Comparison of ENCODE assay signal across 7 mouse cellular contexts in the genomic region with DNA sequence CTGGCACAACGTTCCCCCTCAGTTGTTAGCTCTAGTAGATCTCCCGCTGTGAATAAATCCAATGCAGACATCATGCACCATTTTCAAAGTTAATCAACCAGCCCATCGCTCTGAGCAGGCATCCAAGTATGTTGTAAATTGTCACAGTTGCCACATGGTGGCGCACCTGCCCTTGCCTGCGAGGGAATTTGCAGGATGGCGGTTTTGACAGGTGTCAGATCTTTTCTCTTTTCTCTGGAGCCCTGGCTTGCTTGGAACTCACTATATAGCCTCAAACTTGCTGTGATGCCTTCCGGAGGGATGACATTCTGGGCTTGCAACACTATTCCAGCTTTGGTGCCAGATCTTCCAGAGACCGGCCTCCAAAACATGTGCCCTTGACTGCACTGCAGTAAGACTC. TPM values are rescaled to one million over a fixed set of nuclear protein-coding genes. Genes with fewer than 3 reads are reported as not detected.
DNase-seq lines count a peak whose midpoint lies in the region; ATAC-seq and TF ChIP-seq lines count a peak whose summit lies in the region.

No protein-coding gene starts in this region.

- no peak overlapping the region for H3K27ac ChIP-seq in CH12.LX (ENCODE audit: insufficient read depth, low read depth)
- no peak overlapping the region for H3K27ac ChIP-seq in olfactory bulb, adult 2 months (ENCODE audit: insufficient read depth, low read depth, low read length)

- H3K9me3 ChIP-seq in CH12.LX (replicated peaks; ENCODE audit: low read length), result peaks cover 3% of the 10 kb centered on the region

- no peaks in the 10 kb centered on the region for H3K79me2 ChIP-seq in CH12.LX (replicated peaks; ENCODE audit: control insufficient read depth, extremely low read depth, insufficient read depth, poor library complexity, severe bottlenecking)

- peak; percentile 44 for DNase-seq in kidney, adult 9 months
- DNase-seq in kidney, adult 11 months, result no peak
- DNase-seq in CH12.LX (ENCODE audit: extremely low read depth) (peak; percentile 57), ZHBTc4 (ENCODE audit: low read depth, low spot score) (peak; percentile 80)
- DNase-seq in layer of hippocampus, postnatal 10 days (ENCODE audit: low spot score in 2 of 2), result peak; percentile 82 to 87

- TF ChIP-seq CTCF in CH12.LX (conservative IDR thresholded peaks at IDR 0.05 in 1 of 2, IDR thresholded peaks at IDR 0.05 in 1 of 2; ENCODE audit: low read depth in 2 of 2, low read length in 2 of 2), result peak; percentile 69 to 89
- peak; percentile 80 for TF ChIP-seq CTCF in olfactory bulb, adult 2 months (IDR thresholded peaks at IDR 0.05; ENCODE audit: insufficient read depth, low read depth, low read length)

- dilution Hi-C loops in CH12.LX (cut with MboI; ENCODE audit: extremely low pct_ligation_motif_present, extremely low pct_unique_long_range_greater_than_20kb, low sequenced_read_pairs), result no loop called here

- peak; percentile 76 for TF ChIP-seq RAD21 in CH12.LX (IDR thresholded peaks at IDR 0.05; ENCODE audit: low read depth, low read length)

- WGBS in olfactory bulb, adult 2 months, result 12% methylated on average over 8 of the region's 8 CpGs

- no peak for TF ChIP-seq POLR2A in CH12.LX (IDR thresholded peaks at IDR 0.05; ENCODE audit: low read depth, low read length)
- TF ChIP-seq POLR2A in olfactory bulb, adult 2 months (IDR thresholded peaks at IDR 0.05; ENCODE audit: insufficient read depth, low read depth, low read length), result no peak

- ATAC-seq in common myeloid progenitor, adult 5-6 weeks (replicated peaks; ENCODE audit: low read depth, poor library complexity, severe bottlenecking), result peak; percentile 61; the same call in 1 of the 2 replicates

- H3K9ac ChIP-seq in CH12.LX (ENCODE audit: insufficient read depth, low read depth), result no peak overlapping the region

- peaks cover 0 to 3% of the 10 kb centered on the region in 2 experiments; a peak in 1 of 4 replicates for H3K4me1 ChIP-seq in CH12.LX (ENCODE audit: control insufficient read depth in 1 of 2, insufficient read depth in 2 of 2)
- H3K4me1 ChIP-seq in olfactory bulb, adult 2 months (ENCODE audit: control insufficient read depth, insufficient read depth, low read length), result peaks cover 22% of the 10 kb centered on the region

- H3K4me3 ChIP-seq in CH12.LX (replicated peaks in 1 of 3; ENCODE audit: low read depth in 2 of 3, low read length in 2 of 3, poor library complexity in 1 of 3), result no peak overlapping the region
- no peak overlapping the region for H3K4me3 ChIP-seq in olfactory bulb, adult 2 months (ENCODE audit: insufficient read depth, low read depth, low read length)

- no peak overlapping the region for H3K4me2 ChIP-seq in CH12.LX (ENCODE audit: insufficient read depth, low read depth, poor library complexity, severe bottlenecking)

- no peaks in the 10 kb centered on the region for H3K36me3 ChIP-seq in CH12.LX (replicated peaks in 1 of 2; ENCODE audit: control insufficient read depth in 1 of 2, insufficient read depth in 1 of 2, low read length in 1 of 2)

- in situ Hi-C loops in CH12.LX (cut with MboI; ENCODE audit: low pct_ligation_motif_present, low pct_unique_long_range_greater_than_20kb, low sequenced_read_pairs), result loop anchor here (10.0 kb wide), 2 partner anchors 91 to 231 kb away; no protein-coding TSS in a partner anchor

- TF ChIP-seq EP300 in CH12.LX (IDR thresholded peaks at IDR 0.05; ENCODE audit: low read length), result no peak

- peaks cover 81% of the 10 kb centered on the region for H3K27me3 ChIP-seq in CH12.LX (replicated peaks)

TF ChIP-seq in CH12.LX, 34 proteins besides CTCF, POLR2A, EP300 and RAD21:
- TF ChIP-seq ZMIZ1 (IDR thresholded peaks at IDR 0.05; ENCODE audit: low read depth, low read length) (no peak), PAX5 (IDR thresholded peaks at IDR 0.05; ENCODE audit: low read length) (no peak), ETS1 (conservative IDR thresholded peaks at IDR 0.05; ENCODE audit: low read depth, low read length) (no peak), BHLHE40 (IDR thresholded peaks at IDR 0.05; ENCODE audit: low read depth, low read length) (no peak), SIN3A (IDR thresholded peaks at IDR 0.05; ENCODE audit: low read length) (no peak), TBP (conservative IDR thresholded peaks at IDR 0.05; ENCODE audit: low read depth, low read length) (no peak), IRF4 (IDR thresholded peaks at IDR 0.05; ENCODE audit: low read depth, low read length) (no peak), POLR2AphosphoS2 (IDR thresholded peaks at IDR 0.05; ENCODE audit: low read depth, low read length) (no peak), NELFE (IDR thresholded peaks at IDR 0.05; ENCODE audit: low read depth, low read length) (no peak), TCF12 (IDR thresholded peaks at IDR 0.05; ENCODE audit: low read depth, low read length) (no peak), KAT2A (IDR thresholded peaks at IDR 0.05; ENCODE audit: insufficient replicate concordance, low read length) (no peak), MAX (IDR thresholded peaks at IDR 0.05; ENCODE audit: low read length) (0 out of 2 replicates have a peak, but pooled peaks have one; percentile 28), MEF2A (IDR thresholded peaks at IDR 0.05; ENCODE audit: borderline replicate concordance, low read depth, low read length) (no peak), ZC3H11A (IDR thresholded peaks at IDR 0.05; ENCODE audit: low read depth, low read length) (no peak; the same call in 1 of the 2 replicates), RCOR1 (conservative IDR thresholded peaks at IDR 0.05; ENCODE audit: low read depth, low read length) (no peak), NRF1 (IDR thresholded peaks at IDR 0.05; ENCODE audit: low read depth, low read length) (no peak), E2F4 (IDR thresholded peaks at IDR 0.05; ENCODE audit: insufficient replicate concordance, low read depth, low read length) (no peak), CHD2 (IDR thresholded peaks at IDR 0.05; ENCODE audit: low read length) (no peak), JUND (conservative IDR thresholded peaks at IDR 0.05; ENCODE audit: low read depth, low read length) (no peak), MAFK (IDR thresholded peaks at IDR 0.05; ENCODE audit: insufficient replicate concordance, low read length) (no peak), ELF1 (IDR thresholded peaks at IDR 0.05; ENCODE audit: low read depth, low read length) (no peak), GABPA (IDR thresholded peaks at IDR 0.05; ENCODE audit: insufficient replicate concordance, low read depth, low read length) (no peak), ZNF384 (IDR thresholded peaks at IDR 0.05; ENCODE audit: low read depth, low read length) (no peak), SMC3 (IDR thresholded peaks at IDR 0.05; ENCODE audit: low read depth, low read length) (peak; percentile 74), MYC (IDR thresholded peaks at IDR 0.05; ENCODE audit: low read depth, low read length) (0 out of 2 replicates have a peak, but pooled peaks have one; percentile 38), MXI1 (IDR thresholded peaks at IDR 0.05; ENCODE audit: low read depth, low read length) (no peak)

RNA-seq across cellular contexts. Expression of a gene that starts 27.8 kb away (rescaled TPM):
- 62.1 and 71.9 TPM in 2 replicates for total RNA-seq in CH12.LX (2012; rRNA removed)
- 53.1 and 60.5 TPM in 2 replicates for total RNA-seq in CH12.LX (2014; rRNA removed)
- polyA plus RNA-seq in CH12.LX (2012; ENCODE audit: insufficient read length, low read depth), result 116 and 135 TPM in 2 replicates
- total RNA-seq in common myeloid progenitor, adult 5-6 weeks (2017), result 38.4 and 48.4 TPM in 2 replicates
- 10 to 100 TPM; 83.3 to 96.9 TPM for total RNA-seq in layer of hippocampus, postnatal 10 days (2021)
- polyA plus RNA-seq in olfactory bulb, adult 2 months (2012; ENCODE audit: insufficient read depth, insufficient read length, low replicate concordance, missing spikeins), result 134 TPM in 1 of 2 replicates, not detected in the other
